Mouse (Mus musculus) urinary bladder, adult 18-20 months (tissue): ENCODE results near the gene Pdlim4.
A peak's percentile ranks its signal among the peaks of the same experiment; 100 is the strongest.
"Not testable (repeated sequence)": the region's sequence is repeated elsewhere in the genome, so short reads cannot be mapped to it uniquely, and the experiment has no call there.

Experiments
- DNase-seq, 2 experiments: peaks; one replicate each; pipeline ENCODE4 v3.0.0; 2022; ENCODE audit warnings: low spot score in 2 of 2, mixed read lengths in 2 of 2

Gene Pdlim4

GRCm38 (mm10) chr11:54062086-54062752 lies 6.6 kb downstream of the Pdlim4 start:
- DNase-seq: peak in 1 of 2 experiments; percentile 60

DNA sequence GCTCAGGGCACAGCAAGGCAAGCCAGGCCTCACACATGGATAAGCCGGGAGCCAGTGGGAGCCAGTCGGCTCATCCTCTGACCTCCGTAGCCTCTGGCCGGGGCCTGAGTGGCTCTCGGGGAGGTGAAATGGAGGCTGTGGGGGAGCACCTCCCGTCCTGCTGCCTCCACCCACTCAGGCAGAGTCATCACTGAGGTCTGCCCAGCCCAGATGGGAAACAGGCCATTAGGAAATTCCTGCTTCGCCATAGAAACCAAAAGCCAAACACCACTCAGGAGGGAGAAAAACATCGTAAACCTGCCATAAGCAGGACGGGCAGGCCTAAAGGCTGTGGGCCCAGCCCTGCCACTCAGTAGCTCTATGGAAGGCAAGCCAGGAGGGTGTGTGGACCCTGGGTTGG lies 8.5 kb downstream of the Pdlim4 start:
- peak in 1 of 2 experiments; percentile 79 for DNase-seq

GRCm38 (mm10) chr11:54059526-54059925 lies 9.3 kb downstream of the Pdlim4 start:
- DNase-seq: no peak

- DNase-seq: no peak
These were observed 10.2 kb downstream of the Pdlim4 start for GRCm38 (mm10) chr11:54058643-54059042.

- no peak for DNase-seq
These were observed 10.7 kb downstream of the Pdlim4 start for GRCm38 (mm10) chr11:54058056-54058617.

- DNase-seq: no peak
These were observed 11.4 kb downstream of the Pdlim4 start for GRCm38 (mm10) chr11:54057428-54057827.

GRCm38 (mm10) chr11:54056132-54056531 lies 12.7 kb downstream of the Pdlim4 start:
- no peak for DNase-seq

- DNase-seq: no peak
These were observed 14.6 kb downstream of the Pdlim4 start for GRCm38 (mm10) chr11:54054257-54054656.

GRCm38 (mm10) chr11:54053090-54053489 lies 15.7 kb downstream of the Pdlim4 start:
- DNase-seq: no peak

DNA sequence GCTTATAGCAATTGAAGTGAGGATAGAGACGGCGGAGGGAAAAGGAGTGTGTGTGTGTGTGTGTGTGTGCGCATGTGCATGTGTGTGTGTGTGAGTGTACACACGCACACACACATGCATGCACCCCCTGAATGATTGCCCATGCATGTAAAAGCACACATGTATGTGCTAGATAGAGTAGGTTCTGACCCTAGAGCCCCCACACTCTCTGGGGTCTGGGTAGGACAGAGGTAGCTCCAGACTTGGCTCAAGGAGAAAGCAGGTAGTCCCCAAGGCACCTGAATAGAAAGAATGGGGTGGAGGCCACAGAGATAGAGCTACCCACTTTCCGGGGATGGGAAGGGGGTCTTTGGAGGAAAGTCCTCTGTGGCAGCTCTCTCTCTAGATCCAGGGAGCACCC lies 16.7 kb downstream of the Pdlim4 start:
- no peak for DNase-seq

DNA sequence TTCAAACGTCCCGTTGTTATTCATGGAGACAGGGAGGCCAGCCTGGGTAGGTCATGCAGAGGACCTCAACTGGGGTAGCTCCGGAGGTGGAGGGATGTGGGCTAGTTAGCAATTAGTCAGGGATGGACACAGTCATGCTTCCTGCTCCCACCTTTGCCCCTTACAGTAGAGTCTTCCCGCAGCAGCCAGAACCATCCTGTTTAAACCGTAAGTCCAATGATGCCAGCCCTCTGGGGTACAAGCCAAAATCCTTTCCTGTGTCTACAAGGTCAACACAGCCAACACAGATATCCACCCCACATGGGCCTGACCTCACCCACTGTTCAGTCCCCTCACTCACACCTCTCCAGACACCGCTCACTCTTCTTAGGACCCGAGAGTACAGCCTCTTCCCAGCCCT lies 17.7 kb downstream of the Pdlim4 start:
- no peak for DNase-seq

- DNase-seq: no peak
These were observed 18.6 kb downstream of the Pdlim4 start for GRCm38 (mm10) chr11:54050205-54050604.

GRCm38 (mm10) chr11:54040676-54041075 lies 28.1 kb downstream of the Pdlim4 start:
- no peak for DNase-seq

DNA sequence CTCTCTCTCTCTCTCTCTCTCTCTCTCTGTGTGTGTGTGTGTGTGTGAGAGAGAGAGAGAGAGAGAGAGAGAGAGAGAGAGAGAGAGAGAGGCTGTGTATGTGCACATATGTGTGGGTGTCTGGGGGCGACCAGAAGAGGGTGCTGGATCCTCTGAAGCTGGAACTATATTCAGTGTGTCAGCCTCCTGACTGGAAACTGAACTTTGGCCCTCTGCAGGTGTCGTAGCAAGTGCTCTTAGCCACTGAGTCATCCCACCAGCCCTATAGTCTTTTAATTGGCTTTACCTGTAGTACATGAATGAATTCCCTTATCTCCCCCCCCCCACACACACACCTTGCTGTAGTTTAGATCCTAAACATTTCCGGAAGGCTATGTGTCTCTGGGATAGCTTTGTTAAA lies 35.9 kb downstream of the Pdlim4 start:
- not testable (repeated sequence) for DNase-seq

DNA sequence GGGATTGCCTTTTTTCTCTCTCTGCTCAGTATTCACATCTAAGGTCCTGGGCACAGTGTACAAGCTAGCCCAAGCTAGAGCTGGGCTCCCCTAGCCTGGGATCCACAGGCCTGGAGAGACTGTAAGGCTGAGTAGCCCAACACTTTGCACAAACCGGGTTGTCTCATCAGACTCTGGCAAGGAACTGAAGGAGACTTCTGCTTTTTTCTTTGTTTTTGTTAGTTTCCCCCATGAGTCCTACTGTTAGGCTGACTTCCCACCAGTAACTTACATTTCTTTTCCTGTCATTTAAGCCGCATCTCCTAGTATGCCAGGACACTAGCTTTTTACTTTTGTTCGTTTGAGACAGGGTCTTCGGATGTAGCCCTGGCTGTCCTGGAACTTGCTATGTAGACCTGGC lies 39.8 kb downstream of the Pdlim4 start:
- DNase-seq: no peak

DNA sequence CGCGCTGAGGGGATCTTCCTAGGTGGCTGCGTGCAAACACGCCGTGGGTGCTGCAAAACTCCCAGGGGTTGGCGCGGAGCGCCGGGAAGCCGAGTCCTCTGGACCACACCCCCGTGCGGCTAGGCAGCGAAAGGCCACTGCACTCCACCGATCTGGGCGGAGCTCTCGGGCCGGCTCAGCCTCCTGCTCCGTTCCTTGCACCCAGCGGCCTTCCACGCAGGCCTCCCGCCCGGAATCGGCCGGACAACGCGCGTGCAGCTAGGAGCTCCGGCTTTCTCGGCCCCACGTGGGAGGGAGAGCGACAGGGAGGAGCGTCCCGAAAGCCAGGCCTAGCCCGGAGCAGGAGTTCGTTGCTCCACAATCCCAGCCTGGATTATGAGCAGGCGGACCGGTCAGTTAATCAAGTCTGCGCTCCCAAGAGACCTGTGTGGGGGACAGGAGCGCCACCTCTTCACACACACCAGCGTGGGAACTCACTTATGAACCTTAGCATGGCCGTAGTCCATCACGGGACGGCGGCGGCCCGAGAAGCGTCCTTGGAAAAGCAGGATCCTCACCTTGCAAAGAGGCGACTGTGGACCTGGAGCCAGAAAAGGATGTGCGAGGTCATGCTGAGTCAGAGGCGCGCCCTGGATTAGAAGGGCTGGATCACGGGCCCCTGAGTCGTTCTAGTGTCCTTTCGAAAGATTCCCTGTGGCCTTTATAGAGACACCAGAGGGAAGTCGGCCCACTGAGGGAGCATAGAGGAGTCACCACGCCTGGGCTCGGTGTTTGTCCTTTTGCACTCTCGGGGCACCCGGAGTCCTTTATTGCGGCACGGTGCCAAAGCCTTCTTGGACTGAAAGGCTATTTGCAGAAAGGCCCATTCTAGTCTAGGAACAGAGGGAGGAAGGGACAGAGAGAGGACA lies 40.5 kb downstream of the Pdlim4 start, which contains the start of gene Slc22a4:
Slc22a4 (minus strand) TSS at position 47 of the 908 bp plus-strand sequence.
- DNase-seq: peak; percentile 76 to 78

DNA sequence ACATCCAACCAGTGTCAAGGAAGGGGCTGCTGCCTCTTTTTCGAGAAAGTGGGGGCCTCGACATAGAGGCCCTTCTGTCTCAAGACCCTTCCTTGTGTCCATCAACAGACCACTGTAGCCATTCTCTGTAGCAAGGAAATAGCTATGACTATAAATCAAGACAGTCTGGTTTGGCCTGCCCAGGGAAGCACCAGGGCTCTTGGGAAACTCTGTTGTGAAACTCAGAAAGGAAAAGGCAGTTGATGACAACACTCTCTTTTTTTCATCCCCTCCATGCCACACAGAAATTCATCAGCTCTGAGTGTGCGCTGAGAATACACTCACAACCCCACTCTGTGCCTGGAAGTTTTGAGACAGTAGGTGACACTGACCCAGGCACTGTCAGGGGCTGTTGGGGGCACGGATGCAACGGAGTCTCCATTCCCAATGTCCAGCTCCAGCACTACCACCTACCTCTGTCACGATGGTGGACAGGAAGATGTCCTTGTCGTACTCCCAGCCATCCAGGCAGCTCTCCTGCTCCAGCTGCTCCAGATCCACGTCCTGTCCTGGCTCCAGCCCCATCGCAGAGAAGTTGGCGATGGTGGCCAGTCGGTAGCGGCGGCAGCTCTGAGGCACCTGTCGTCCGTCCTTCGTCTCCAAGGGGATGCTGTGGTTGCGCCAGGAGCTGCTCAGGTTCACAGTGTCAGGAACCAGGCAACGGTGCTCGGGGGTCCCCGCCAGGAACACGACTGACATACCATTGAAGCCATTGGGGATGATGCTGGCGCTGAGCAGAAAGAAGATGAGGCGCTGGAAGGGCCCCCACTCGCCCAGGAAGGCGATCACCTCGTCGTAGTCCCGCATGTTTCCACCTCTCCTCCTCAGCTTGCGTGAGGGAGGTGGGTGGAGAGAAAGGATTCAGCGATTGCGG lies 41.4 kb downstream of the Pdlim4 start:
- no peak for DNase-seq

DNA sequence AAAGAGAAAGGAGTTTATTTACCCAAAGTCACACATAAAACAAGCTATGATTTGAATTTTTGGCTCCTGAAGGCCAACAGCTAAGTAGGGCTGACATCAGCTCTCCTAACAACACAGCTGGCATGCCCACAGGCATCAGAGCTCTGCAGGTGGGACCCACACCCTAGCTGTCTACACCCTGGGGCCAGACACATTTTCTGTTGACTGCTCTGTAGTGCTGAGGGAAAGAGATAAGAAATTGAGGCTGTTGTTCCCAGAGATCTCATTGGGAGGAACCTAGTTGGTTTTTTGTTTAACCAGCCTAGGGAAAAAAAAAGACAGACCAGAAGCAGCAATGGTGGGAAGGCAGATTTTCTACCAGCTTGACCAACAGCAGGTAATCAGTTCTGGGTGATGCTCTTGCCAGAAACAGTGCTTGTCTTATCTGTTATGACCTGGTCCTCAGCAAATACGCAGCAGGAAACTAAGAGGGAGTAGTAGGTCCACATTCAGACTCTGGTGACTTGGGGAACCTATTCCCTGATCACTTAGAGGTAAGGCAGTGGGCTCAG lies 42.2 kb downstream of the Pdlim4 start:
- no peak for DNase-seq

DNA sequence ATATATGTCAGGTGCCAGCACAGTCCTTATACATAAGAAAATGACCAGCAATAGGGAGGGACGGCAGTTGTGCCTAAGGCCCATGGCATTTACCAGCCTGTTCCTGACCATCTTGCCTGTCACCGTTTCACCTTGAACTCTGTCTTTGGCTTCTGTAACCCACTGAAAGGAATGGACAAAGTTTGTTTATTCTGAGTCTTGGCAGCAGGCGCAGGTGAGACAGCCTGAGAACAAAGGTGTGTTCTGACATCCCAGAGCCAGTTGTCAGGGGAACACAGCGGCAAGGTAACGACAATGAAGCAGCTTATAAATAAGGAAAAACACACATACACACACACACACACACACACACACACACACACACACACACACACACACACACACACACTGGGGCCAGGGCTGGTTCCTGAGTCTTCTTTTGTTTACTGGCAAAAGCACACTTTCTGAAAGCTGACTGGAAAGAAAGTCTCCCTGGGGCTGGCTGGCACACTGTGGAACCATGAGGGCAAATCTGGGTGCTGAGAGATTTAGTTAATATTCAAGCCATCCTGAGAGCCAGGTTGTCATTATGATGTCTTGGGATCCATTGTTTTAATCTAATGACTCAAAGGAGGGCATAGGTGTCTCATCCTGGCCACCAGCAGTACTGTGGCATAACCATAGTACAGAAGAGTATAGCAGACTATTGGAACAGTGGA lies 47.3 kb downstream of the Pdlim4 start:
- no peak for DNase-seq

DNA sequence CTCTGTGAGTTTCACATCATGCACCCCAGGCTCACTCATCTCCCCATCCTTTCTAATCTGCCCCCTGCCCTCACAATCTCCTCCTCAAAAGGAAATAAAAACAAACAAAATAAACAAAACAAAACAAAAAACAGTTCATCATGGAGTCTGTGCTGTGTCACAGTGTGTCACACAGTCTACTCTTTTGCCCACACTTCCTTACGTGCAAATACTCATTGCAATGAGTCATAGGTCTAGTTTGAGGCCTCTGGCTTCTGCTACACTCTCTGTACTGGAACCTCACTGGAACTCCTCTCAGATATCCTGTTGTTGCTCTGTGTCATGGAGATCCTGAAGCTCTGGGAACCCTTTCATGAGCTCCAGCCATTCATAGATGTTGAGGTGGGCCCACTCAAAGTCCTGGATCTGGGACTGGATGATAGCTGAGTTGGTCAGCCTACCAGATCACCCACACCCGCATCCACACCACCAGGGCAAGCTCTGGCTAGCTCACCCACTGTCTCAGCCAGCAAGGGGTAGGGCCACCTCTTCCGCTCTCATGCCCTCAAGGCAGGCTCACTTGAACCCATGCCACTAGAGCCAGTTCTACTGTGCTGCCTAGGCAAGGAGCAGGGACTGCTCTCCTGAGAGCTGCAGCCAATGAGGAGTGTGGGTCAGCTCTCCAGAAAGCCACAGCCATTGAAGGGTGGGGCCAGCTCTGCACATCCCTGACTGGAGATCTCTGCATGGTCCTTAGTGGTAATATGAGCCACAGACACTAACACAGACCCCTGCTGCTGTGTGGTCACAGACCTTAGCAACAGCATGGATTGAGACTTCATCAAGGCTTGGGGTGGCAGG lies 49.7 kb downstream of the Pdlim4 start:
- DNase-seq: no peak
